Mouse (Mus musculus) thymus, adult 2 months (tissue): ENCODE data around the gene Polr1e.

Experiments
- CTCF ChIP-seq: fragments of 200-500 bp; IDR thresholded peaks from 2 replicates; pipeline ENCODE4 v1.5.1; 2012; ENCODE audit warnings: mild to moderate bottlenecking, control low read depth, low read length, moderate library complexity, borderline replicate concordance; ENCODE audit not compliant: control insufficient read depth, poor library complexity, insufficient read depth; ENCODE audit errors: extremely low read depth
- POLR2A ChIP-seq: fragments of 200-500 bp; IDR thresholded peaks from 2 replicates; pipeline ENCODE4 v1.6.1; 2012; ENCODE audit warnings: mild to moderate bottlenecking, low read length, control low read depth, moderate library complexity; ENCODE audit not compliant: control insufficient read depth, poor library complexity, insufficient read depth; ENCODE audit errors: extremely low read depth

DNA sequence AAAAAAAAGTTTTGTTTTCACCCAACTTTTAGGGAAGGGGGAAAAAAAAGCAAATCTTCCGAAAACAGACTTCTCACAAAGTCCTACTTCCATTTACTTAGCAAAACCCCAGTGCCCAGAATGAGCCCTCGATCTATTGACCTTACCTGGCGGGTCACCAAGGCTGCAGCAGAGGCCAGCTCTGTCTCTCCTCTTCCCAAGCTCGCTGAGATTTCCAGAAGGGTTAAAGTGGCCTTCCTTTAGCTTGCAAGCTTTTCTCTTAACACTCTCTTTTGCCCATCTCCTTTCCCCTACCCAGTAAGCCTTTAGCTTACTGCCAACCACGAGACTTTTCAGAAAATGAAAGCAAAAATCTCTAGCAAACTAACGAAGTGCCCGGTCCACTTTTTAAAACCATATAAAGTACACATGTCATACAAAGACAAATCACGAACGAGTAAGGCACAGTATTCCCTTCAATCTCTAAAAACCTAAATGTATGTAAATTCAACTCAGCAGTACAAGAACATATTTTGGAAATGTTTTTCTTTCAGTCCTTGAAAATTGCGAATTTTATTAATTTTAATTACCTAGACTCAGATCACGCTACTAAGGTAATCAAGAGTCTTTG, 7.5 kb upstream of the Polr1e start:
- TF ChIP-seq CTCF (no peak), POLR2A (no peak)
